Mouse (Mus musculus) liver, embryonic 14.5 days (tissue): ENCODE data around the gene Ythdf1. TPM values are rescaled to one million over a fixed set of nuclear protein-coding genes. Genes with fewer than 3 reads are reported as not detected.

Source experiments
- ATAC-seq: fragments of 200-750 bp; cut with Nextera tagmentation; 2 replicates; pipeline ENCODE4 v1.8.0; 2017; ENCODE audit warnings: moderate number of reproducible peaks, mild to moderate bottlenecking, moderate library complexity; ENCODE audit not compliant: insufficient read depth
- DNase-seq, 3 experiments: peaks; one replicate each; pipeline ENCODE4 v3.0.0-alpha.2; 2012 to 2013; ENCODE audit warnings: low read depth in 3 of 3, low spot score in 3 of 3
- H3K27ac ChIP-seq: fragments of 300-500 bp; sonication (generic); 2 replicates; pipeline ENCODE4 v1.5.1; 2014; ENCODE audit warnings: moderate library complexity, mild to moderate bottlenecking, control low read depth, inconsistent platforms
- H3K27me3 ChIP-seq: fragments of 300-500 bp; sonication (generic); 2 replicates; pipeline ENCODE4 v1.6.1; 2014; ENCODE audit warnings: mild to moderate bottlenecking, low read length, moderate library complexity; ENCODE audit not compliant: control insufficient read depth, insufficient read depth
- H3K36me3 ChIP-seq: fragments of 300-500 bp; sonication (generic); replicated peaks from 2 replicates; pipeline ENCODE4 v1.6.1; 2014; ENCODE audit warnings: low read depth; ENCODE audit not compliant: control insufficient read depth, insufficient read depth
- H3K4me1 ChIP-seq, 2 experiments: fragments of 200-500 bp in 1 of 2; fragments of 300-500 bp in 1 of 2; sonication (generic) in 1 of 2; replicated peaks; 2 replicates each; pipeline ENCODE4 v1.6.1; 2012 to 2014; ENCODE audit warnings: antibody characterized with exemption in 1 of 2, inconsistent platforms in 1 of 2, low read length in 1 of 2; ENCODE audit not compliant: control insufficient read depth in 2 of 2, insufficient read depth in 2 of 2
- H3K4me2 ChIP-seq: fragments of 300-500 bp; sonication (generic); 2 replicates; pipeline ENCODE4 v1.6.1; 2014; ENCODE audit warnings: low read depth, mild to moderate bottlenecking, control low read depth, moderate library complexity
- H3K4me3 ChIP-seq, 2 experiments: fragments of 200-500 bp in 1 of 2; fragments of 300-500 bp in 1 of 2; sonication (generic) in 1 of 2; 2 replicates each; pipeline ENCODE4 v1.5.1; 2012 to 2014; ENCODE audit warnings: low read depth in 2 of 2, low read length in 2 of 2, mild to moderate bottlenecking in 2 of 2, control low read depth in 1 of 2, inconsistent platforms in 1 of 2, moderate library complexity in 1 of 2; ENCODE audit not compliant: insufficient read depth in 1 of 2
- H3K9ac ChIP-seq: fragments of 300-500 bp; sonication (generic); replicated peaks from 2 replicates; pipeline ENCODE4 v1.6.1; 2014; ENCODE audit warnings: mild to moderate bottlenecking, control low read depth, moderate library complexity
- H3K9me3 ChIP-seq: fragments of 300-500 bp; sonication (generic); 2 replicates; pipeline ENCODE4 v1.6.1; 2016; ENCODE audit warnings: low read length, mixed read lengths; ENCODE audit not compliant: control insufficient read depth
- CTCF ChIP-seq: IDR thresholded peaks from 2 replicates; pipeline ENCODE4 v1.5.1; 2016; ENCODE audit warnings: antibody characterized with exemption, low read depth, control low read depth
- EP300 ChIP-seq: IDR thresholded peaks from 2 replicates; pipeline ENCODE4 v1.6.1; 2016; ENCODE audit warnings: antibody characterized with exemption, low read depth
- WGBS: fragments of 180-500 bp; shearing (Covaris S2); extraction: QIAGEN DNeasy Blood & Tissue Kit; methylation state at CpG from one replicate; pipeline ENCODE4 v1.1.7; 2014; ENCODE audit not compliant: insufficient replicate concordance; 5-methylcytosine and 5-hydroxymethylcytosine counted together
- polyA plus RNA-seq, 2 experiments: library from polyadenylated mRNA; depleted of rRNA in 1 of 2; stranded (reverse) in 1 of 2; unstranded in 1 of 2; fragments of >200 nt; fragmentation: Nextera tagmentation in 1 of 2; extraction: Ambion mirVana in 1 of 2; gene quantifications; 2 replicates each; pipeline versions ENCODE4 v1.2.1 to v1.2.3; 2012 to 2014

The Ythdf1 gene
- polyA plus RNA-seq, 2 experiments: 18.5 to 22.7 TPM

GRCm38 (mm10) chr2:180889271-180889920, 31.4 kb downstream of the Ythdf1 start:
- ATAC-seq: no peak
- peaks cover 65% of the 10 kb centered on the region for H3K27me3 ChIP-seq
- no peak overlapping the region for H3K9ac ChIP-seq
- no peaks in the 10 kb centered on the region for H3K4me1 ChIP-seq
- H3K4me2 ChIP-seq: no peak overlapping the region
- H3K27ac ChIP-seq: no peak overlapping the region
- TF ChIP-seq CTCF (no peak), EP300 (no peak)
- no peaks in the 10 kb centered on the region for H3K36me3 ChIP-seq
- H3K9me3 ChIP-seq: no peaks in the 10 kb centered on the region
- no peak overlapping the region for H3K4me3 ChIP-seq
- DNase-seq: no peak
- WGBS: 12% methylated on average over 19 of the region's 19 CpGs

- no peak for ATAC-seq
Measured at GRCm38 (mm10) chr2:180885270-180885669, 35.5 kb downstream of the Ythdf1 start.

GRCm38 (mm10) chr2:180881281-180881680, 39.5 kb downstream of the Ythdf1 start:
- no peak overlapping the region for H3K4me3 ChIP-seq
- 43% methylated on average over 9 of the region's 9 CpGs for WGBS
- H3K9ac ChIP-seq: no peak overlapping the region
- DNase-seq (no peak), ATAC-seq (no peak)
- no peaks in the 10 kb centered on the region for H3K27me3 ChIP-seq
- no peaks in the 10 kb centered on the region for H3K36me3 ChIP-seq
- H3K4me2 ChIP-seq: no peak overlapping the region
- TF ChIP-seq CTCF (no peak), EP300 (no peak)
- H3K27ac ChIP-seq: no peak overlapping the region
- no peaks in the 10 kb centered on the region for H3K4me1 ChIP-seq
- no peaks in the 10 kb centered on the region for H3K9me3 ChIP-seq

More at GRCm38 (mm10) chr2:180885270-180885669, 35.5 kb downstream of the Ythdf1 start:
- H3K4me2 ChIP-seq: no peak overlapping the region
- H3K27me3 ChIP-seq: peaks cover 24% of the 10 kb centered on the region
- no peak for DNase-seq
- H3K4me3 ChIP-seq: no peak overlapping the region
- H3K4me1 ChIP-seq: no peaks in the 10 kb centered on the region
- no peak for TF ChIP-seq CTCF
- TF ChIP-seq EP300: no peak
- H3K9ac ChIP-seq: no peak overlapping the region
- H3K27ac ChIP-seq: no peak overlapping the region
- no peaks in the 10 kb centered on the region for H3K36me3 ChIP-seq
- 39% methylated on average over 5 of the region's 5 CpGs for WGBS
- no peaks in the 10 kb centered on the region for H3K9me3 ChIP-seq

- DNase-seq: no peak
- no peak for ATAC-seq
- H3K9ac ChIP-seq: no peak overlapping the region
- no peak overlapping the region for H3K27ac ChIP-seq
- no peak overlapping the region for H3K4me3 ChIP-seq
- TF ChIP-seq CTCF (no peak), EP300 (no peak)
- WGBS: 27% methylated on average over 7 of the region's 7 CpGs
- no peak overlapping the region for H3K4me2 ChIP-seq
- H3K27me3 ChIP-seq: no peaks in the 10 kb centered on the region
- no peaks in the 10 kb centered on the region for H3K36me3 ChIP-seq
- no peaks in the 10 kb centered on the region for H3K4me1 ChIP-seq
- no peaks in the 10 kb centered on the region for H3K9me3 ChIP-seq
Measured at GRCm38 (mm10) chr2:180879365-180880067, 41.2 kb downstream of the Ythdf1 start.

- 33% methylated on average over 3 of the region's 3 CpGs for WGBS
Measured at GRCm38 (mm10) chr2:180870006-180870405, 50.7 kb downstream of the Ythdf1 start.

More at GRCm38 (mm10) chr2:180870006-180870405, 50.7 kb downstream of the Ythdf1 start:
- Histone ChIP-seq H3K27ac (no peak overlapping the region), H3K4me1 (no peaks in the 10 kb centered on the region), H3K4me2 (no peak overlapping the region), H3K27me3 (no peaks in the 10 kb centered on the region), H3K9ac (no peak overlapping the region), H3K9me3 (no peaks in the 10 kb centered on the region), H3K36me3 (no peaks in the 10 kb centered on the region), H3K4me3 (no peak overlapping the region)
- no peak for DNase-seq
- ATAC-seq: no peak
- TF ChIP-seq CTCF (no peak), EP300 (no peak)
